Mouse (Mus musculus): ENCODE data around the gene Rnf135. TPM values are rescaled to one million over a fixed set of nuclear protein-coding genes. Genes with fewer than 3 reads are reported as not detected.
"Not testable (repeated sequence)": the region's sequence is repeated elsewhere in the genome, so short reads cannot be mapped to it uniquely, and the experiment has no call there.

Rnf135 gene
- polyA plus RNA-seq, 1 experiment from 2014 or later, result 7.5 TPM

DNA sequence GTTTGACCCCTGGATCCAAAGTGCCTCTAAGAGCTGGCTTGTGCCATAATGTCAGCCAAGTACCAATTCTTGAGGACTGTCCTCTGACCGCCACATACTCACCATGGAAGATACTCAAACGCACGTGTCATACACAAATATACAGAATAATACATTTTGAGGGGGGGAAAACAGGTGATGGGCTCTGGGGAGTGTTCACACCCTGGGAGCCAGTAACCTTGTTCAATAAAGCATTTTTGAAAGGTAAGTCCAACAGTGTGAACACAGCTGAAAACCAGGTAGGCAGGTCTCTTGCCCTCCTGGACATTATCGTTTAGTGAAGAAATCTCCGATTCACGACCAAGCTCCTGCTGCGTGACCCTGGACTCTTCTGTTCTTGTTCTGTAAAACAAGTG, 24.8 kb downstream of the Rnf135 start:
- peak; percentile 43 for ATAC-seq (ENCODE audit: insufficient number of reproducible peaks, insufficient read depth, low FRiP score, low TSS enrichment)
- Histone ChIP-seq H3K4me1 (peaks cover 8% of the 10 kb centered on the region), H3K9me3 (no peaks in the 10 kb centered on the region), H3K4me3 (peak overlapping the region; percentile 78), H3K27me3 (no peaks in the 10 kb centered on the region), H3K36me3 (0 out of 2 replicates have a peak, but pooled peaks cover 5% of the 10 kb centered on the region), H3K27ac (0 out of 2 replicates have a peak overlapping the region, but pooled peaks have one; percentile 91), H3K4me2 (replicated peaks) (no peak overlapping the region; the same call in 1 of the 2 replicates), H3K9ac (0 out of 2 replicates have a peak overlapping the region, but pooled peaks have one; percentile 5)
- 33% methylated on average over 7 of the region's 7 CpGs for WGBS

DNA sequence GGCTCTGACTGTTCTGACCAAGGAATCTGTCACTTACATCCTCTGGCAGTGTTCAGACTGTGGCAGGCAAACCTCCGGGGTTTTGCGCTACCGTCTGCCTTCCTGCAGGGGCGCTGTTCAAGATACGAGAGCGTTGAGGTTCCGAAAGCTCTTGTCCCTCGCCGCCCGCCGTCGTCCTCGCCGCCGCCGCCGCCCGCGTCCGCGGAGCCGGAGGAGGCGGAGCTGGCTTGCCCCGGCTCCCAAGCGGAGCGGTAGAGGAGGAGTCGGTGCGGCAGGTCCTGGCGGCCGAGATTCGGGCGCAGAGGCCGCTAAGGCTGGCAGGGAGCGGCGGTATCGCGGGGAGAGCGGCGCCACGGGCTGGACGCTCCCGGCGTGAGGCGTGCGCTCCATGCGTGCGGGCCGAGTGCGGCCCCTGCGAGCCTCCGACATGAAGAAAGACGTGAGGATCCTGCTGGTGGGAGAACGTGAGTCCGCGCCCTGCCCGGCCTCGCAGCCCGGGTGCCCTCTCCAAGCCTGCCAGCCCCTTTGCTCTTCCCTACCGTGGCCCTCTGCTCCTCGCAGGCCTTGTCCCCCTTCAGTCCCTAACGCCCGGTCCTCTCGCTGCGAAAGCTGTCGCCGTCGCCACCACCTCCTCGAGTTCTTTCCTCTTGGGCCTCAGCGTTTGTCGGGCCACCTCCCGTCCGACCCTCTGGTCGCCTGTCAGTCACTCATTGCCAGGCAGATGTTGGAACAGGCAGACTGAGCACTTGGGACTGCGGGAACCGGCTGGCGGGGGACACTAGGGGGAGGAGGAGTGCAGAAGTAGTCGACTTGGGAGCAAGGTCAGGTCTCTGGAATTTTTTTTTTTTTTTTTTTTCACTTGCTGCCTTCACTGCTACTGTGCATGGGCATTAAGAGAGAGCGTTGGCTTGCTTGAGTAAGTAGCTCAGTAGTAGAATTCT, 25.5 kb downstream of the Rnf135 start, which contains the start of gene Rhot1:
Rhot1 (plus strand) TSS at position 160 of the 941 bp plus-strand sequence.
- Histone ChIP-seq H3K4me3 (peak within 1 kb of the TSS; percentile 78), H3K4me2 (replicated peaks) (peak within 1 kb of the TSS; percentile 49), H3K9me3 (no peaks in the 10 kb centered on the region), H3K27me3 (no peaks in the 10 kb centered on the region), H3K36me3 (0 out of 2 replicates have a peak, but pooled peaks cover 9% of the 10 kb centered on the region), H3K27ac (peak within 1 kb of the TSS; percentile 91), H3K4me1 (peaks cover 8% of the 10 kb centered on the region), H3K9ac (peak within 1 kb of the TSS; percentile 88)
- peak; percentile 88 for ATAC-seq (ENCODE audit: insufficient number of reproducible peaks, insufficient read depth, low FRiP score, low TSS enrichment)
- under 1% methylated on average over 78 of the region's 78 CpGs for WGBS

DNA sequence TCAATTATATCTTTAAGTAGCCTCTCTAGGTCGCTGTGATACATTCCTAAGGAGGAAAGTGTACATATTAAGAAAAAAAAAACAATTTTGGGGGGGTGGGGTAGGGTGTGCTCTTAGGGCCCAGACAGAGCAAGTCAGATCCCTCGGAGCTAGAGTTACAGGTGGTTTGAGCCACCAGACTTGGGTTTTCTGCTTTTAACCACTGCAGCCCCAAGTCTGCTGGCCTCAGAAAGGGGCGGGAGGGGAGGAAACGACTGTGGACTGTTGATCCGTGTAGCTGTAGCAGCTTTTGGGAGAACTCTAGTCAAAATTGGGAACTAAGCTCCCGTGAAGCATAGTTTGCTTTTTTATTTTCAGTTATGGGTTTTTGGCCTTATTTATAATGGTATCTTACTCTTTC, 26.7 kb downstream of the Rnf135 start:
- H3K36me3 ChIP-seq, result peaks cover 17% of the 10 kb centered on the region

DNA sequence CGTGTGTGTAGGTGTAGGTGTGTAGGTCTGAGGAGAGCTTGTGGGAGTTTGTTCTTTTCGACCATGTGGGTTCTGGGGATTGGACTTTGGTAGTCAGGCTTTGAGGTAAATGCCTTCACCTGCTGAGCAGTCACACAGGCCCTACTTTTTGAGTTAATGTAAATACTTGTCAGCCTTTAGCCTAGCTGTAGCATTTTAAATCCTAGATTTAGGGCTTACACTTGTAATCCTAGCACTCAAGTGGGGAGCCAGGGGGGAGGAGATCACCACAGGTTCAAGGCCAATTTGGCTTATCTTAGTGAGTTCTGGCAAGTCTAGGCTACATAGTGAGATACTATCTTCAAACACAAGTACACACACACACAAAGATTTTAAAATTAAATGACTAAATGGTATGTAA, 28.6 kb downstream of the Rnf135 start:
- H3K27me3 ChIP-seq, result no peaks in the 10 kb centered on the region
- peaks cover 8% of the 10 kb centered on the region for H3K4me1 ChIP-seq
- no peak overlapping the region for H3K27ac ChIP-seq
- H3K4me2 ChIP-seq (replicated peaks), result no peak overlapping the region
- peaks cover 18% of the 10 kb centered on the region for H3K36me3 ChIP-seq
- 97% methylated on average over 2 of the region's 2 CpGs for WGBS
- no peak overlapping the region for H3K4me3 ChIP-seq
- no peaks in the 10 kb centered on the region for H3K9me3 ChIP-seq
- no peak for ATAC-seq (ENCODE audit: insufficient number of reproducible peaks, insufficient read depth, low FRiP score, low TSS enrichment)
- H3K9ac ChIP-seq, result no peak overlapping the region

More for the DNA sequence above, 26.7 kb downstream of the Rnf135 start:
- H3K4me3 ChIP-seq, result peak overlapping the region; percentile 78; the same call in 1 of the 2 replicates
- H3K4me1 ChIP-seq, result peaks cover 8% of the 10 kb centered on the region
- H3K9ac ChIP-seq, result peak overlapping the region; percentile 30; the same call in 1 of the 2 replicates
- H3K27me3 ChIP-seq, result no peaks in the 10 kb centered on the region
- WGBS, result 53% methylated on average over 6 of the region's 6 CpGs
- no peak overlapping the region for H3K27ac ChIP-seq
- no peaks in the 10 kb centered on the region for H3K9me3 ChIP-seq
- H3K4me2 ChIP-seq (replicated peaks), result peak overlapping the region; percentile 49
- ATAC-seq (ENCODE audit: insufficient number of reproducible peaks, insufficient read depth, low FRiP score, low TSS enrichment), result no peak

DNA sequence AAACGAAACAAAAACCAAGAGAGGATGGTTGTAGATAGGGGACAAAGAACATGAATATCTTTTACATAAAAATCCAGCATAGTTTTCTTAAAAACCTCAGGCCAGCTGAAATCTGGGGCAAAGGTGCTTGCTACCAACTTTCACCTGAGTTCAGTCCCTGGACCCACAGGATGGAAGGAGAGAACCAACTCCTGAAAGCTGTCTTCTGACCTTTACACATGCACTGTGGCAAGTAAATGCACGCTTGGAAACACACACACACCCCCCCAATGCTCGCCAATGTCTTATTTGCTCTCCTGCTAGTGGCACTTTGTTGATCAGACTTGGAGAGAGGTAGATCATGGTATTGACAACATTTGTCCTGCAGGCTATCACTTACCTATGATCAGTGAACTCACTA, 31.6 kb downstream of the Rnf135 start:
- ATAC-seq (ENCODE audit: insufficient number of reproducible peaks, insufficient read depth, low FRiP score, low TSS enrichment), result no peak
- Histone ChIP-seq H3K27ac (no peak overlapping the region), H3K9me3 (no peaks in the 10 kb centered on the region), H3K9ac (no peak overlapping the region), H3K36me3 (peaks cover 23% of the 10 kb centered on the region), H3K4me3 (no peak overlapping the region), H3K4me1 (peaks cover 4% of the 10 kb centered on the region), H3K4me2 (replicated peaks) (no peak overlapping the region), H3K27me3 (no peaks in the 10 kb centered on the region)
- 83% methylated on average over 3 of the region's 3 CpGs for WGBS

DNA sequence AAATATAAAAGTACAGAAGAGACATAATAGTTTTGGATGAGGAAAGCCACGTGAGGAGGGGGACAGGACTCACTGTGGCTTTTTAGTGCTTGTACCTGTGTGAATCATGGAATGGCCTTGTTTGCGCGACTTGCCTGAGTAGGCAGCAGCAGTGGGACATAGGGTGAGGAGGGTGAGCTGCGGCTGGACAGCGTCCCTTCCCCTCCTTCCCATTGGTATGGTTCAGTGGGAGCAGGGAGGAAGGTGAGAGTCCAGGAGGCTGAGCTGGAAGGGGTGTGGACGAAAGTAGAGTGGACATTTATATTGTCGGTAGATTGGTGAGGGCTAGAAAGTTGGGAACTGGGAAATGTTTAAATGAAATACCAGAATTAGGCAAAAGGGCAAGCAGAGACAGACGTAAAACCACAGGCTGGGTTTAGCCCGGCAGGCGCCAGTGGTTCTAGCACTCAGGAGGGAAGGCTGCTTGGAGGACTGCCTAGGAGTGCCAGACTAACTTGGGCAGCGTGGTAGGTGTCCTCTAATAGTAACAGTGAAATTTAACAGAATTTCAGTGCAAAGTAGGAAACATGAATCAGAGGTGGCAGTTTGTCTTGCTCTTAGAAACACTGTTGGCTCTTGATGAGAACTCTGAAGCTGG, 35.1 kb downstream of the Rnf135 start:
- Histone ChIP-seq H3K9ac (no peak overlapping the region), H3K9me3 (no peaks in the 10 kb centered on the region), H3K4me2 (replicated peaks) (no peak overlapping the region), H3K27me3 (no peaks in the 10 kb centered on the region), H3K4me3 (no peak overlapping the region), H3K4me1 (no peaks in the 10 kb centered on the region), H3K36me3 (peaks cover 38% of the 10 kb centered on the region), H3K27ac (no peak overlapping the region)
- 86% methylated on average over 11 of the region's 11 CpGs for WGBS
- no peak for ATAC-seq (ENCODE audit: insufficient number of reproducible peaks, insufficient read depth, low FRiP score, low TSS enrichment)

DNA sequence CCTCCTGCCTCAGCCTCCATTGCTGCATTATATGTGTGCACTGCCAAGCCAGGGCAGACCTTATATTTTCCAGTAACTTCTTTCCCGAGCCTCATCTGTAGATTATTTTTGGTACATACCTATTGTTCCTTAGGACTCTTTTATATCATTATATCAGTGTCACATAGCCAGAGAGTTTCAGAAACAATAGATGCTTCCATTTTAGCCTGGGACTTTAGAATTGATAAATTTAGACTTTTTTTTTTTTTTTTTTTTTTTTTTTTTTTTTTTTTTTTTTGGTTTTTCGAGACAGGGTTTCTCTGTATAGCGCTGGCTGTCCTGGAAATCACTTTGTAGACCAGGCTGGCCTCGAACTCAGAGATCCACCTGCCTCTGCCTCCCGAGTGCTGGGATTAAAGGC, 46.4 kb downstream of the Rnf135 start:
- H3K4me3 ChIP-seq; H3K4me2 ChIP-seq (replicated peaks); H3K9ac ChIP-seq; H3K9me3 ChIP-seq; H3K4me1 ChIP-seq; H3K27ac ChIP-seq; H3K27me3 ChIP-seq; ATAC-seq (ENCODE audit: insufficient number of reproducible peaks, insufficient read depth, low FRiP score, low TSS enrichment): not testable (repeated sequence)
- H3K36me3 ChIP-seq, result peaks cover 54% of the 10 kb centered on the region
- WGBS, result 95% methylated on average over 5 of the region's 5 CpGs

DNA sequence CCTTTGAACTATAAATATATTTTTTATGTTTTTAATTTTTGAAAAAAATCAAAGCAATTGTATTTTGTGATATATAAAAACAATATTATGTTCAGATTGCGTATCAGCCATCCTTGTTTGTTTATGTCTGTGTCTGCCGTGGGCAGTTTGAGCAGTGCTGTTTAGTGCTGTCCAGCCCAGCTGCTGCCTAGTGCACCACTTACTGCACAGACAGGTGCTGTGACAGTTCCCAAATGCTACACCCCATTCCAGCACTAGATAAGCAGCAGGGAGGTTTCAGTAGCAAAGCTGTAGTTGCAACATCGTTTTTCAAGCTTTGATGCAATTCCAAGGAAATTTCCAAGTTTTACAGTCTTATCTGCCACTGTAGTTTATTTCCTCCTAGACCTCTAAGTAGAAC, 53.6 kb downstream of the Rnf135 start:
- H3K27me3 ChIP-seq, result no peaks in the 10 kb centered on the region
- no peaks in the 10 kb centered on the region for H3K4me1 ChIP-seq
- H3K4me3 ChIP-seq, result no peak overlapping the region
- ATAC-seq (ENCODE audit: insufficient number of reproducible peaks, insufficient read depth, low FRiP score, low TSS enrichment), result no peak
- no peak overlapping the region for H3K9ac ChIP-seq
- WGBS, result 85% methylated on average over 3 of the region's 3 CpGs
- peaks cover 30% of the 10 kb centered on the region for H3K36me3 ChIP-seq
- no peaks in the 10 kb centered on the region for H3K9me3 ChIP-seq
- no peak overlapping the region for H3K4me2 ChIP-seq (replicated peaks)
- no peak overlapping the region for H3K27ac ChIP-seq

DNA sequence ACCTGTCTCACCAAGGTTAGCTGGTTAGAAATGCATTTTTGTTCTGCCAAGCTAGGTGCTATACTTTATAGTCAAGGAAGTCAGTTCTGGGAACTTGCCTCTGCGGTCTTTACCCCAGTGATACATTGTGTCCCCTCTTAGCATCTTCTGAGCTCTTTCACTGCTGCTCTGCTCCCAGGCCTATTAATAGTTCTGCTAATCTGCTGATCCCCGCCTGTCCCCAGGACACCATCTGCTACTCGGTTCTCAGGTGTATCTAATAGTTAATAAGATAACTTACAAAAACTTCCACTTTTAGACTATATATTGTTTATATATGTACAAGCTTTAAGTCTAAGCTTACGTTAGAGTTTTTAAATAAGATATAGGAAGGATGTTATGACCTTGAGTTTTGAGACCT, 54.7 kb downstream of the Rnf135 start:
- no peaks in the 10 kb centered on the region for H3K4me1 ChIP-seq
- H3K4me2 ChIP-seq (replicated peaks), result no peak overlapping the region
- peaks cover 30% of the 10 kb centered on the region for H3K36me3 ChIP-seq
- no peak overlapping the region for H3K9ac ChIP-seq
- no peak for ATAC-seq (ENCODE audit: insufficient number of reproducible peaks, insufficient read depth, low FRiP score, low TSS enrichment)
- H3K9me3 ChIP-seq, result no peaks in the 10 kb centered on the region
- no peak overlapping the region for H3K4me3 ChIP-seq
- 88% methylated on average over 4 of the region's 4 CpGs for WGBS
- no peak overlapping the region for H3K27ac ChIP-seq
- no peaks in the 10 kb centered on the region for H3K27me3 ChIP-seq

DNA sequence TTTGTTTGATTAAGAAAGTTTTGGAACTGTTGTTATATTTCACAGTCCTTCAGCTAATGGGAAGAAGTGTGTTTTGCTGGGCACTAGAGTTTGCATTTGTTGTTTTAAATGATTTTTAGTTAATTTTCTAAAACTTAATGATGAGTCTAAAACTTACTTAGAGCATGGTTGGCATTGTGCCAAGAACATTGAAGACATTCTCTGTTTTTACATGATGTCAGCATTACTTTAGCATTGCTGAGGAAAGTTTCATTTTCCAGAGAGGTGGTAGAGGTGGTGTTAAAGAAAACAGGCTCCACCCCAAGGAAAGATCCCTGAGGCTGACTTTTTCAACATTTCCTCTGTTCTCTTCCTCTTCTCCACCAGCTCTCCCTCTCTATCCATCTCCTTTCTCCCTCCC, 63.4 kb downstream of the Rnf135 start:
- Histone ChIP-seq H3K4me3 (no peak overlapping the region), H3K4me2 (replicated peaks) (no peak overlapping the region), H3K27ac (no peak overlapping the region), H3K9ac (no peak overlapping the region), H3K36me3 (peaks cover 66% of the 10 kb centered on the region), H3K9me3 (no peaks in the 10 kb centered on the region), H3K4me1 (no peaks in the 10 kb centered on the region), H3K27me3 (no peaks in the 10 kb centered on the region)
- no peak for ATAC-seq (ENCODE audit: insufficient number of reproducible peaks, insufficient read depth, low FRiP score, low TSS enrichment)

DNA sequence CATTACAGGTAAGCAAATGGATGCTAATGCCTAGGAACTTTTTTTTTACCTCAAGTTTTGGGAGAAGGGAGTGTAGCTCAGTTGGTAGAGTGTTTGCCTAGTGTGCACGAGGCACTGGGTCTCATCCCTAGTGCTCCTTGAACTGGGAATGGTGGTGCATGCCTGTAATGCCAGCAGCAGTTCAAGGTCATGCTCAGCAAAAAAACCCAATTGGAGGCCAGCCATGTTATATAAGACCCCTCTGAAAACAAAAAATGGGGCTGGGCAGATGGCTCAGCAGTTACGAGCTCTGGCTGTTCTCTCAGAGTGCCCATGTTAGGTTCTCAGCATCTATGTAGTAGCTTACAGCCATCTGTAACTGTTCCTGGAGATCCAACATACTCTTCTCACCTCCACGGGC, 64.9 kb downstream of the Rnf135 start:
- no peak overlapping the region for H3K4me3 ChIP-seq
- H3K4me2 ChIP-seq (replicated peaks), result no peak overlapping the region
- H3K36me3 ChIP-seq, result peaks cover 55% of the 10 kb centered on the region
- no peaks in the 10 kb centered on the region for H3K9me3 ChIP-seq
- 94% methylated on average over 3 of the region's 3 CpGs for WGBS
- ATAC-seq (ENCODE audit: insufficient number of reproducible peaks, insufficient read depth, low FRiP score, low TSS enrichment), result no peak
- H3K27ac ChIP-seq, result no peak overlapping the region
- H3K9ac ChIP-seq, result no peak overlapping the region
- no peaks in the 10 kb centered on the region for H3K4me1 ChIP-seq
- H3K27me3 ChIP-seq, result no peaks in the 10 kb centered on the region
